ENCODE assay signal across 19 mouse cellular contexts in genomic region chr16:94301696-94302095, GRCm38 (mm10). TPM values are rescaled to one million over a fixed set of nuclear protein-coding genes. Genes with fewer than 3 reads are reported as not detected.
DNase-seq lines count a peak whose midpoint lies in the region; ATAC-seq and TF ChIP-seq lines count a peak whose summit lies in the region.
"Had no signal": no experiment of that assay in that cellular context is flagged by ENCODE, and none has a peak within 500 bp of the region (broad histone marks: within the 10 kb centered on the region; RNA-seq: fewer than 3 reads in every experiment).

No protein-coding gene starts in this region.

- no peak overlapping the region for H3K4me2 ChIP-seq in heart, postnatal 0 days (ENCODE audit: low read depth, low read length)
- no peak overlapping the region for H3K4me2 ChIP-seq in lung, postnatal 0 days (replicated peaks; ENCODE audit: low read depth, low read length)

- TF ChIP-seq EP300 in heart, postnatal 0 days (IDR thresholded peaks at IDR 0.05; ENCODE audit: low read depth), result no peak
- TF ChIP-seq EP300 in lung, postnatal 0 days (IDR thresholded peaks at IDR 0.05), result no peak

- peak overlapping the region; percentile 71 for H3K4me3 ChIP-seq in gastrocnemius, adult 2 months
- H3K4me3 ChIP-seq in heart, postnatal 0 days (ENCODE audit: low read depth, low read length), result no peak overlapping the region
- no peak overlapping the region for H3K4me3 ChIP-seq in lung, postnatal 0 days (ENCODE audit: low read depth, low read length)
- no peak overlapping the region for H3K4me3 ChIP-seq in lung, adult 2 months (replicated peaks; ENCODE audit: extremely low read depth, low read depth, low read length)
- no peak overlapping the region for H3K4me3 ChIP-seq in cortical plate, adult 2 months (ENCODE audit: insufficient read depth, low read length)
- H3K4me3 ChIP-seq: forebrain, embryonic 15.5 days had no signal

- DNase-seq in gastrocnemius, adult 2 months, result no peak
- no peak for DNase-seq in gastrocnemius, postnatal 25 days
- DNase-seq in heart, postnatal 0 days (ENCODE audit: low spot score), result no peak
- no peak for DNase-seq in heart, adult 11 months
- DNase-seq in lung, postnatal 0 days (ENCODE audit: low spot score), result no peak
- DNase-seq in lung, adult 2 months, result no peak
- no peak for DNase-seq in lung, adult 18-20 months
- DNase-seq: adrenal gland, adult 8-10 months; B cell, adult 2 months; cerebellum, adult 9-11 months; gastrocnemius, postnatal 10 days; kidney, adult 9 months; liver, postnatal 0 days; right cerebral cortex, postnatal 25 days had no signal

- H3K27ac ChIP-seq in gastrocnemius, adult 2 months, result peak overlapping the region; percentile 92
- H3K27ac ChIP-seq in heart, postnatal 0 days (ENCODE audit: low read depth), result peak overlapping the region; percentile 85
- H3K27ac ChIP-seq in lung, postnatal 0 days (ENCODE audit: low read length), result no peak overlapping the region
- H3K27ac ChIP-seq in cortical plate, adult 2 months (ENCODE audit: insufficient read depth, low read length), result no peak overlapping the region
- H3K27ac ChIP-seq: forebrain, embryonic 15.5 days; limb, embryonic 13.5 days; macrophage had no signal

- intact Hi-C loops in gastrocnemius, adult 2 months (cut with DNase I), result loop anchor here (2.0 kb wide), 1 partner anchor 33 kb away; no protein-coding TSS in a partner anchor

- ATAC-seq in heart, postnatal 0 days (ENCODE audit: insufficient read depth, low read depth), result no peak
- ATAC-seq in lung, postnatal 0 days, result no peak
- ATAC-seq: forebrain, embryonic 15.5 days had no signal

- H3K36me3 ChIP-seq in heart, postnatal 0 days (replicated peaks; ENCODE audit: control insufficient read depth, insufficient read depth, low read length), result no peaks in the 10 kb centered on the region
- H3K36me3 ChIP-seq in lung, postnatal 0 days (ENCODE audit: insufficient read depth, low read length), result no peaks in the 10 kb centered on the region
- H3K36me3 ChIP-seq: forebrain, embryonic 15.5 days; limb, embryonic 13.5 days; neural tube, embryonic 13.5 days had no signal

- peak; percentile 19; the same call in 1 of the 2 replicates for TF ChIP-seq CTCF in gastrocnemius, adult 2 months (IDR thresholded peaks at IDR 0.05)
- TF ChIP-seq CTCF in heart, postnatal 0 days (IDR thresholded peaks at IDR 0.05; ENCODE audit: low read depth), result no peak
- TF ChIP-seq CTCF in lung, postnatal 0 days (IDR thresholded peaks at IDR 0.05), result 0 out of 2 replicates have a peak, but pooled peaks have one; percentile 13
- no peak for TF ChIP-seq CTCF in lung, adult 2 months (IDR thresholded peaks at IDR 0.05; ENCODE audit: insufficient read depth, low read length)
- TF ChIP-seq CTCF in cortical plate, adult 2 months (IDR thresholded peaks at IDR 0.05; ENCODE audit: extremely low read depth, insufficient read depth, low read length), result 0 out of 2 replicates have a peak, but pooled peaks have one; percentile 11

- TF ChIP-seq POLR2A in lung, adult 2 months (IDR thresholded peaks at IDR 0.05; ENCODE audit: borderline replicate concordance, extremely low read depth, low read depth, low read length), result no peak
- TF ChIP-seq POLR2A in cortical plate, adult 2 months (IDR thresholded peaks at IDR 0.05; ENCODE audit: extremely low read depth, insufficient read depth, low read length), result no peak

- H3K9me3 ChIP-seq in heart, postnatal 0 days (replicated peaks; ENCODE audit: control insufficient read depth, low read length), result peaks cover 4% of the 10 kb centered on the region; the same call in 1 of the 2 replicates
- H3K9me3 ChIP-seq in lung, postnatal 0 days (ENCODE audit: low read length), result no peaks in the 10 kb centered on the region
- H3K9me3 ChIP-seq: forebrain, embryonic 15.5 days; limb, embryonic 13.5 days had no signal

- peaks cover 3% of the 10 kb centered on the region; the same call in 1 of the 2 replicates for H3K4me1 ChIP-seq in heart, postnatal 0 days (ENCODE audit: control insufficient read depth, insufficient read depth)
- H3K4me1 ChIP-seq in lung, postnatal 0 days (ENCODE audit: insufficient read depth, low read depth, low read length), result no peaks in the 10 kb centered on the region
- H3K4me1 ChIP-seq in lung, adult 2 months (ENCODE audit: control insufficient read depth, insufficient read depth, low read length), result peaks cover 5% of the 10 kb centered on the region
- H3K4me1 ChIP-seq in cortical plate, adult 2 months (ENCODE audit: control insufficient read depth, insufficient read depth, low read length), result no peaks in the 10 kb centered on the region

- 81% methylated on average over 5 of the region's 5 CpGs for WGBS in heart, postnatal 0 days
- 72% methylated on average over 5 of the region's 5 CpGs for WGBS in lung, postnatal 0 days
- 84% methylated on average over 5 of the region's 5 CpGs for WGBS in lung, adult 2 months

- H3K9ac ChIP-seq in heart, postnatal 0 days (replicated peaks; ENCODE audit: low read depth, low read length), result no peak overlapping the region
- no peak overlapping the region for H3K9ac ChIP-seq in lung, postnatal 0 days (replicated peaks; ENCODE audit: low read depth)

- H3K27me3 ChIP-seq in heart, postnatal 0 days (ENCODE audit: control insufficient read depth, insufficient read depth, low read length), result no peaks in the 10 kb centered on the region
- H3K27me3 ChIP-seq in lung, postnatal 0 days (replicated peaks; ENCODE audit: insufficient read depth, low read length), result no peaks in the 10 kb centered on the region
- H3K27me3 ChIP-seq: forebrain, embryonic 15.5 days had no signal

RNA-seq across cellular contexts. Expression of gene Hlcs, which starts 11.7 kb away (rescaled TPM):
- 10 to 100 TPM in 1 of 2 experiments, 1 to 10 TPM in 1; 7.5 to 10.3 TPM for total RNA-seq in gastrocnemius, adult 2 months (2021)
- total RNA-seq in gastrocnemius, postnatal 25 days (2021), result 1 to 10 TPM; 6.8 to 8.6 TPM
- total RNA-seq in heart, postnatal 0 days (2014; rRNA removed; ENCODE audit: low replicate concordance), result 3.3 and 4.6 TPM in 2 replicates
- polyA plus RNA-seq in heart, postnatal 0 days (2015; fragmentation: Nextera tagmentation; extraction: Ambion mirVana), result 5.5 and 5.6 TPM in 2 replicates
- 4.6 and 5.0 TPM in 2 replicates for polyA plus RNA-seq in lung, postnatal 0 days (2015; fragmentation: Nextera tagmentation; extraction: Ambion mirVana)
- 8.9 and 9.5 TPM in 2 replicates for polyA plus RNA-seq in lung, adult 2 months (2012; rRNA removed)
- polyA plus RNA-seq in cortical plate, adult 2 months (2012; rRNA removed), result 10.2 and 10.7 TPM in 2 replicates

RNA-seq across cellular contexts. Expression of gene Ripply3, which starts 26.5 kb away (rescaled TPM):
- total RNA-seq in gastrocnemius, adult 2 months (2021), result 1 to 10 TPM in 1 of 2 experiments, under 1 TPM in 1; 0.59 to 1.0 TPM
- total RNA-seq in gastrocnemius, postnatal 25 days (2021), result 1 to 10 TPM in 1 of 2 experiments, under 1 TPM in 1; 0.91 to 1.2 TPM
- total RNA-seq in heart, postnatal 0 days (2014; rRNA removed; ENCODE audit: low replicate concordance), result 3.9 and 4.6 TPM in 2 replicates
- 4.5 and 5.3 TPM in 2 replicates for polyA plus RNA-seq in heart, postnatal 0 days (2015; fragmentation: Nextera tagmentation; extraction: Ambion mirVana)
- polyA plus RNA-seq in lung, postnatal 0 days (2015; fragmentation: Nextera tagmentation; extraction: Ambion mirVana), result 73.9 and 89.3 TPM in 2 replicates
- 34.6 and 38.6 TPM in 2 replicates for polyA plus RNA-seq in lung, adult 2 months (2012; rRNA removed)
- 0.21 and 0.38 TPM in 2 replicates for polyA plus RNA-seq in cortical plate, adult 2 months (2012; rRNA removed)
- polyA plus RNA-seq: macrophage had no signal

Comparison
In these comparisons a context has a peak if more than half of its experiments do, and no peak if none do; other contexts are left out.
1. CTCF ChIP-seq: peak in gastrocnemius, adult 2 months (single experiment), lung, postnatal 0 days (single experiment) and cortical plate, adult 2 months (single experiment); none in heart, postnatal 0 days (single experiment) and lung, adult 2 months (single experiment).
2. H3K27ac ChIP-seq: peak in gastrocnemius, adult 2 months (single experiment) and heart, postnatal 0 days (single experiment); none in lung, postnatal 0 days (single experiment) and cortical plate, adult 2 months (single experiment).